Mouse (Mus musculus) left cerebral cortex, adult 2 months (tissue): ENCODE results near the gene Gfra4. TPM values are rescaled to one million over a fixed set of nuclear protein-coding genes. Genes with fewer than 3 reads are reported as not detected.

Experiments
- DNase-seq, 2 experiments: peaks; one replicate each; pipeline ENCODE4 v3.0.0; 2021 to 2022; ENCODE audit warnings: low spot score in 2 of 2, mixed read lengths in 1 of 2; ENCODE audit errors: extremely low spot score in 1 of 2
- H3K27ac ChIP-seq: fragments of 200-600 bp; 2 replicates; pipeline ENCODE4 v1.8.1; 2022
- H3K4me3 ChIP-seq: fragments of 200-600 bp; 2 replicates; pipeline ENCODE4 v1.8.1; 2022
- CTCF ChIP-seq: fragments of 200-600 bp; IDR thresholded peaks from 2 replicates; pipeline ENCODE4 v1.8.1; 2022; ENCODE audit warnings: antibody characterized with exemption, mild to moderate bottlenecking, moderate library complexity
- intact Hi-C: fragments of 180-260 bp; cut with DNase I; formaldehyde crosslinking; loops from one replicate; pipeline ENCODE4 v1.15.1; 2025
- microRNA-seq, 2 experiments: library from miRNA; unstranded; fragments of <30 nt; microRNA quantifications; one replicate each; pipeline ENCODE4 v1.2.0; 2021
- total RNA-seq, 2 experiments: library from RNA; stranded (reverse); gene quantifications; 2 replicates each; pipeline ENCODE4 v1.2.3; 2021

The Gfra4 gene
- total RNA-seq, 2 experiments from 2014 or later = 50.3 to 55.3 TPM

GRCm38 (mm10) chr2:131029065-131029935, 13.6 kb downstream of the Gfra4 start:
- Histone ChIP-seq H3K27ac (no peak overlapping the region), H3K4me3 (no peak overlapping the region)
- no peak for DNase-seq
- no peak for TF ChIP-seq CTCF
- intact Hi-C loops = no loop called here

GRCm38 (mm10) chr2:131026941-131027340, 15.9 kb downstream of the Gfra4 start:
- intact Hi-C loops = no loop called here
- no peak for DNase-seq
- H3K27ac ChIP-seq = no peak overlapping the region
- no peak overlapping the region for H3K4me3 ChIP-seq
- no peak for TF ChIP-seq CTCF

- no peak for TF ChIP-seq CTCF
- Histone ChIP-seq H3K27ac (no peak overlapping the region), H3K4me3 (no peak overlapping the region)
- no peak for DNase-seq
- intact Hi-C loops = no loop called here
Measured at GRCm38 (mm10) chr2:131025230-131025629, 17.7 kb downstream of the Gfra4 start.

- intact Hi-C loops = no loop called here
- TF ChIP-seq CTCF = no peak
- no peak for DNase-seq
Measured at GRCm38 (mm10) chr2:131010566-131010965, 32.3 kb downstream of the Gfra4 start.

GRCm38 (mm10) chr2:131009123-131009522, 33.8 kb downstream of the Gfra4 start:
- Histone ChIP-seq H3K4me3 (no peak overlapping the region), H3K27ac (no peak overlapping the region)
- no peak for TF ChIP-seq CTCF
- intact Hi-C loops = no loop called here
- DNase-seq = no peak

More at GRCm38 (mm10) chr2:131010566-131010965, 32.3 kb downstream of the Gfra4 start:
- no peak overlapping the region for H3K4me3 ChIP-seq
- no peak overlapping the region for H3K27ac ChIP-seq

- no peak for TF ChIP-seq CTCF
- Histone ChIP-seq H3K4me3 (no peak overlapping the region), H3K27ac (no peak overlapping the region)
- intact Hi-C loops = no loop called here
- no peak for DNase-seq
Measured at GRCm38 (mm10) chr2:130992818-130993217, 50.1 kb downstream of the Gfra4 start.

Small RNA genes within 50 kb of the gene (microRNA-seq; reads per million reads assigned to microRNA genes)
- 0.49 to 0.96 reads per million in 2 experiments for gene Mir6973b

Other genes with a start within 250 kb of the Gfra4 start
- 10 to 100 TPM; 68.3 to 76.4 TPM for gene 4930402H24Rik, start 136.7 kb downstream of the Gfra4 start, total RNA-seq
- 100 to 1,000 TPM; 118 to 126 TPM for gene Atrn, start 136.6 kb downstream of the Gfra4 start, total RNA-seq
- 1 to 10 TPM; 8.9 to 9.6 TPM for gene Adam33, start 20.7 kb upstream of the Gfra4 start, total RNA-seq
- gene Siglec1, start 43.7 kb upstream of the Gfra4 start, total RNA-seq = under 1 TPM; 0.44 to 0.45 TPM
- gene Hspa12b, start 84.2 kb upstream of the Gfra4 start, total RNA-seq = 10 to 100 TPM; 10.1 to 12.8 TPM
- not detected for gene Gm11037, start 90.4 kb upstream of the Gfra4 start, total RNA-seq
- gene 1700037H04Rik, start 117.0 kb upstream of the Gfra4 start, total RNA-seq = 10 to 100 TPM; 63.7 to 76.7 TPM
- 10 to 100 TPM; 65.3 to 69.8 TPM for gene Cenpb, start 137.0 kb upstream of the Gfra4 start, total RNA-seq
- gene Cdc25b, start 143.9 kb upstream of the Gfra4 start, total RNA-seq = 10 to 100 TPM; 19.8 to 22.2 TPM
- gene Spef1, start 144.2 kb upstream of the Gfra4 start, total RNA-seq = 10 to 100 TPM; 10.9 to 11.0 TPM
- 10 to 100 TPM; 21.7 to 28.7 TPM for gene Ap5s1, start 164.0 kb upstream of the Gfra4 start, total RNA-seq
- gene Mavs, start 191.0 kb upstream of the Gfra4 start, total RNA-seq = 1 to 10 TPM; 6.7 to 6.9 TPM
- 10 to 100 TPM; 62.8 to 74.0 TPM for gene Pank2, start 219.4 kb upstream of the Gfra4 start, total RNA-seq